8 mouse cellular contexts compared by ENCODE assay signal in genomic region chr3:98338584-98339041, GRCm38 (mm10). TPM values are rescaled to one million over a fixed set of nuclear protein-coding genes. Genes with fewer than 3 reads are reported as not detected.
DNase-seq lines count a peak whose midpoint lies in the region; ATAC-seq and TF ChIP-seq lines count a peak whose summit lies in the region.

No protein-coding gene starts in this region.

- no peaks in the 10 kb centered on the region for H3K27me3 ChIP-seq in cerebellum, adult 2 months (ENCODE audit: control insufficient read depth, insufficient read depth, low read length)
- H3K27me3 ChIP-seq in hindbrain, postnatal 0 days (ENCODE audit: insufficient read depth, low read length) = no peaks in the 10 kb centered on the region
- no peaks in the 10 kb centered on the region for H3K27me3 ChIP-seq in limb, embryonic 13.5 days
- no peaks in the 10 kb centered on the region for H3K27me3 ChIP-seq in midbrain, embryonic 12.5 days

- no peak for TF ChIP-seq CTCF in cerebellum, adult 2 months (IDR thresholded peaks at IDR 0.05; ENCODE audit: borderline replicate concordance, insufficient read depth, low read depth, low read length)
- no peak for TF ChIP-seq CTCF in hindbrain, postnatal 0 days (IDR thresholded peaks at IDR 0.05; ENCODE audit: low read depth)

- no peaks in the 10 kb centered on the region for H3K9me3 ChIP-seq in hindbrain, postnatal 0 days (ENCODE audit: low read length)
- H3K9me3 ChIP-seq in limb, embryonic 13.5 days = no peaks in the 10 kb centered on the region
- no peaks in the 10 kb centered on the region for H3K9me3 ChIP-seq in midbrain, embryonic 12.5 days

- no peaks in the 10 kb centered on the region for H3K36me3 ChIP-seq in hindbrain, postnatal 0 days (ENCODE audit: insufficient read depth, low read length)
- peaks cover 13% of the 10 kb centered on the region for H3K36me3 ChIP-seq in limb, embryonic 13.5 days
- peaks cover 11% of the 10 kb centered on the region; the same call in 1 of the 2 replicates for H3K36me3 ChIP-seq in midbrain, embryonic 12.5 days

- DNase-seq in cerebellum, adult 2 months = peak; percentile 29 to 30
- no peak for DNase-seq in cerebellum, adult 11 months
- DNase-seq in forelimb bud, embryonic 11.5 days (ENCODE audit: low read depth, low spot score) = peak; percentile 64
- peak; percentile 60 for DNase-seq in hindbrain, postnatal 0 days (ENCODE audit: low spot score)
- DNase-seq in spleen, postnatal 4 days (ENCODE audit: low spot score in 2 of 2) = peak; percentile 31 to 66

- peak; percentile 53 for ATAC-seq in hindbrain, postnatal 0 days
- ATAC-seq in limb, embryonic 13.5 days (ENCODE audit: low FRiP score, low read depth) = peak; percentile 49
- ATAC-seq in midbrain, embryonic 12.5 days (ENCODE audit: low FRiP score, low read depth) = 0 out of 2 replicates have a peak, but pooled peaks have one; percentile 38

- peak overlapping the region; percentile 98 for H3K4me2 ChIP-seq in hindbrain, postnatal 0 days (ENCODE audit: low read depth, low read length)
- peak overlapping the region; percentile 86 for H3K4me2 ChIP-seq in limb, embryonic 13.5 days (replicated peaks)
- peak overlapping the region; percentile 98 for H3K4me2 ChIP-seq in midbrain, embryonic 12.5 days (replicated peaks)

- H3K9ac ChIP-seq in hindbrain, postnatal 0 days (replicated peaks; ENCODE audit: low read length) = peak overlapping the region; percentile 65
- H3K9ac ChIP-seq in limb, embryonic 13.5 days = peak overlapping the region; percentile 79
- peak overlapping the region; percentile 82 for H3K9ac ChIP-seq in midbrain, embryonic 12.5 days (replicated peaks)

- no peak for TF ChIP-seq POLR2A in cerebellum, adult 2 months (IDR thresholded peaks at IDR 0.05; ENCODE audit: borderline replicate concordance, insufficient read depth, low read length)

- H3K27ac ChIP-seq in cerebellum, adult 2 months (ENCODE audit: insufficient read depth, low read length) = no peak overlapping the region
- no peak overlapping the region for H3K27ac ChIP-seq in brown adipose tissue, adult 24 weeks (replicated peaks; ENCODE audit: low read depth, low read length)
- H3K27ac ChIP-seq in hindbrain, postnatal 0 days = peak overlapping the region; percentile 70
- H3K27ac ChIP-seq in limb, embryonic 13.5 days = peak overlapping the region; percentile 92
- 0 out of 2 replicates have a peak overlapping the region, but pooled peaks have one; percentile 65 for H3K27ac ChIP-seq in midbrain, embryonic 12.5 days (replicated peaks)

- peak overlapping the region; percentile 19 for H3K4me3 ChIP-seq in cerebellum, adult 2 months (replicated peaks; ENCODE audit: insufficient read depth, low read depth, low read length)
- H3K4me3 ChIP-seq in brown adipose tissue, adult 24 weeks (ENCODE audit: insufficient read depth, low read depth, low read length) = peak overlapping the region; percentile 57
- H3K4me3 ChIP-seq in hindbrain, postnatal 0 days (ENCODE audit: low read length) = peak overlapping the region; percentile 61
- H3K4me3 ChIP-seq in limb, embryonic 13.5 days = peak overlapping the region; percentile 75
- H3K4me3 ChIP-seq in midbrain, embryonic 12.5 days = peak overlapping the region; percentile 72

- 19% methylated on average over 15 of the region's 15 CpGs for WGBS in cerebellum, adult 2 months
- WGBS in hindbrain, postnatal 0 days = 5% methylated on average over 15 of the region's 15 CpGs
- 3% methylated on average over 15 of the region's 15 CpGs for WGBS in limb, embryonic 13.5 days
- 3% methylated on average over 15 of the region's 15 CpGs for WGBS in midbrain, embryonic 12.5 days

- no peaks in the 10 kb centered on the region for H3K4me1 ChIP-seq in cerebellum, adult 2 months (ENCODE audit: control insufficient read depth, insufficient read depth, low read length)
- H3K4me1 ChIP-seq in brown adipose tissue, adult 24 weeks (ENCODE audit: control insufficient read depth, insufficient read depth, insufficient read length, low read length) = peaks cover 7% of the 10 kb centered on the region
- H3K4me1 ChIP-seq in hindbrain, postnatal 0 days (ENCODE audit: insufficient read depth, low read length) = peaks cover 16% of the 10 kb centered on the region
- peaks cover 37% of the 10 kb centered on the region for H3K4me1 ChIP-seq in limb, embryonic 13.5 days
- H3K4me1 ChIP-seq in midbrain, embryonic 12.5 days = peaks cover 37% of the 10 kb centered on the region

RNA-seq across cellular contexts. Expression of gene Phgdh, which starts 1.2 kb away (rescaled TPM):
- polyA plus RNA-seq in cerebellum, adult 2 months (2012; rRNA removed) = 98.0 and 106 TPM in 2 replicates
- 21.5 and 44.2 TPM in 2 replicates for polyA plus RNA-seq in brown adipose tissue, adult 24 weeks (2012; ENCODE audit: insufficient read depth, insufficient read length, missing spikeins)
- total RNA-seq in hindbrain, postnatal 0 days (2014; rRNA removed) = 348 and 370 TPM in 2 replicates
- 261 and 279 TPM in 2 replicates for polyA plus RNA-seq in hindbrain, postnatal 0 days (2015; fragmentation: Nextera tagmentation; extraction: Ambion mirVana)
- polyA plus RNA-seq in limb, embryonic 13.5 days (2015; fragmentation: Nextera tagmentation; extraction: Ambion mirVana) = 248 and 258 TPM in 2 replicates
- 257 and 278 TPM in 2 replicates for polyA plus RNA-seq in midbrain, embryonic 12.5 days (2016; fragmentation: Nextera tagmentation; extraction: Ambion mirVana)

RNA-seq across cellular contexts. Expression of gene Zfp697, which starts 43.6 kb away (rescaled TPM):
- polyA plus RNA-seq in cerebellum, adult 2 months (2012; rRNA removed) = 7.7 and 8.1 TPM in 2 replicates
- polyA plus RNA-seq in brown adipose tissue, adult 24 weeks (2012; ENCODE audit: insufficient read depth, insufficient read length, missing spikeins) = 3.3 and 5.7 TPM in 2 replicates
- total RNA-seq in hindbrain, postnatal 0 days (2014; rRNA removed) = 29.1 and 29.6 TPM in 2 replicates
- polyA plus RNA-seq in hindbrain, postnatal 0 days (2015; fragmentation: Nextera tagmentation; extraction: Ambion mirVana) = 15.3 and 17.3 TPM in 2 replicates
- polyA plus RNA-seq in limb, embryonic 13.5 days (2015; fragmentation: Nextera tagmentation; extraction: Ambion mirVana) = 8.5 and 9.0 TPM in 2 replicates
- polyA plus RNA-seq in midbrain, embryonic 12.5 days (2016; fragmentation: Nextera tagmentation; extraction: Ambion mirVana) = 9.9 and 10.1 TPM in 2 replicates

RNA-seq across cellular contexts. Expression of gene Hmgcs2, which starts 58.4 kb away (rescaled TPM):
- 2.1 and 3.3 TPM in 2 replicates for polyA plus RNA-seq in cerebellum, adult 2 months (2012; rRNA removed)
- polyA plus RNA-seq in brown adipose tissue, adult 24 weeks (2012; ENCODE audit: insufficient read depth, insufficient read length, missing spikeins) = 1.9 and 2.5 TPM in 2 replicates
- 23.9 and 30.5 TPM in 2 replicates for total RNA-seq in hindbrain, postnatal 0 days (2014; rRNA removed)
- 40.2 and 42.2 TPM in 2 replicates for polyA plus RNA-seq in hindbrain, postnatal 0 days (2015; fragmentation: Nextera tagmentation; extraction: Ambion mirVana)
- 1.3 and 1.9 TPM in 2 replicates for polyA plus RNA-seq in limb, embryonic 13.5 days (2015; fragmentation: Nextera tagmentation; extraction: Ambion mirVana)
- polyA plus RNA-seq in midbrain, embryonic 12.5 days (2016; fragmentation: Nextera tagmentation; extraction: Ambion mirVana) = 5.0 and 6.7 TPM in 2 replicates

Comparison
In these comparisons a context has a peak if more than half of its experiments do, and no peak if none do; other contexts are left out.
1. H3K27ac ChIP-seq: peak in hindbrain, postnatal 0 days (single experiment), limb, embryonic 13.5 days (single experiment) and midbrain, embryonic 12.5 days (single experiment); none in cerebellum, adult 2 months (single experiment) and brown adipose tissue, adult 24 weeks (single experiment).
2. H3K4me3 ChIP-seq: peak in every context shown above with its lines; median percentile 75 in limb, embryonic 13.5 days; 72 in midbrain, embryonic 12.5 days; 61 in hindbrain, postnatal 0 days; 57 in brown adipose tissue, adult 24 weeks; 19 in cerebellum, adult 2 months.
3. Peak in every context shown above with its lines, with median percentiles within 50 percentile points of each other: ATAC-seq, H3K4me2 ChIP-seq and H3K9ac ChIP-seq.